Mouse (Mus musculus): Measurements from ENCODE around the gene Arhgap15.

GRCm38 (mm10) chr2:43723104-43723541, 25.5 kb upstream of the Arhgap15 start:
- TF ChIP-seq MAZ (IDR thresholded peaks at IDR 0.05; ENCODE audit: low read depth, low read length) (no peak), CTCF (IDR thresholded peaks at IDR 0.05 in 2 of 3, conservative IDR thresholded peaks at IDR 0.05 in 1 of 3; ENCODE audit: control insufficient read depth in 1 of 3, insufficient read depth in 1 of 3, low read depth in 2 of 3, low read length in 3 of 3, poor library complexity in 1 of 3, severe bottlenecking in 1 of 3) (no peak), ZNF384 (IDR thresholded peaks at IDR 0.05; ENCODE audit: low read depth, low read length) (no peak), POLR2A (IDR thresholded peaks at IDR 0.05; ENCODE audit: control insufficient read depth in 1 of 2, insufficient read depth in 1 of 2, low read depth in 1 of 2, low read length in 2 of 2, poor library complexity in 1 of 2) (no peak), ZC3H11A (IDR thresholded peaks at IDR 0.05; ENCODE audit: low read depth, low read length) (no peak)
